Mouse (Mus musculus) lung, postnatal 0 days (tissue): ENCODE measurements around the gene Gcm2.

Experiments
- CTCF ChIP-seq: IDR thresholded peaks from 2 replicates; pipeline ENCODE4 v1.5.1; 2016; ENCODE audit warnings: antibody characterized with exemption, mild to moderate bottlenecking
- EP300 ChIP-seq: IDR thresholded peaks from 2 replicates; pipeline ENCODE4 v1.6.1; 2016; ENCODE audit warnings: antibody characterized with exemption, mild to moderate bottlenecking, control low read depth

- TF ChIP-seq CTCF (no peak), EP300 (no peak)
Measured at GRCm38 (mm10) chr13:41123666-41124225, 12.9 kb upstream of the Gcm2 start.
